Mouse (Mus musculus) left cerebral cortex, adult 9 months (tissue): ENCODE data around the gene Rnls.
"Not testable (repeated sequence)": the region's sequence is repeated elsewhere in the genome, so short reads cannot be mapped to it uniquely, and the experiment has no call there.

Experiments
- DNase-seq, 2 experiments: peaks; one replicate each; pipeline ENCODE4 v3.0.0; 2022; ENCODE audit warnings: low spot score in 2 of 2

Gene Rnls

GRCm38 (mm10) chr19:33391651-33392382, at the start of gene Rnls:
Rnls (minus strand) TSS chr19:33392295.
- peak; percentile 72 to 83 for DNase-seq

GRCm38 (mm10) chr19:33429457-33429856, 37.4 kb upstream of the Rnls start:
- DNase-seq, result no peak

- not testable (repeated sequence) for DNase-seq
Measured at GRCm38 (mm10) chr19:33419368-33419767, 27.3 kb upstream of the Rnls start.

- DNase-seq, result no peak
Measured at GRCm38 (mm10) chr19:33380825-33381224, 11.3 kb downstream of the Rnls start.

GRCm38 (mm10) chr19:33380386-33380785, 11.7 kb downstream of the Rnls start:
- no peak for DNase-seq

- no peak for DNase-seq
Measured at GRCm38 (mm10) chr19:33368808-33369207, 23.3 kb downstream of the Rnls start.

- peak in 1 of 2 experiments; percentile 78 for DNase-seq
Measured at GRCm38 (mm10) chr19:33366661-33367060, 25.4 kb downstream of the Rnls start.

GRCm38 (mm10) chr19:33357019-33357418, 35.1 kb downstream of the Rnls start:
- no peak for DNase-seq

GRCm38 (mm10) chr19:33340119-33340518, 52.0 kb downstream of the Rnls start:
- no peak for DNase-seq

GRCm38 (mm10) chr19:33326706-33327641, 65.1 kb downstream of the Rnls start:
- no peak for DNase-seq

- peak in 1 of 2 experiments; percentile 46 for DNase-seq
Measured at GRCm38 (mm10) chr19:33318785-33319184, 73.3 kb downstream of the Rnls start.

- DNase-seq, result peak in 1 of 2 experiments; percentile 29
Measured at GRCm38 (mm10) chr19:33317130-33317529, 75.0 kb downstream of the Rnls start.

GRCm38 (mm10) chr19:33299726-33300292, 92.3 kb downstream of the Rnls start:
- DNase-seq, result no peak

- DNase-seq, result no peak
Measured at GRCm38 (mm10) chr19:33296338-33296737, 95.8 kb downstream of the Rnls start.

- no peak for DNase-seq
Measured at GRCm38 (mm10) chr19:33282985-33283384, 109.1 kb downstream of the Rnls start.

- DNase-seq, result peak in 1 of 2 experiments; percentile 18
Measured at GRCm38 (mm10) chr19:33276421-33276820, 115.7 kb downstream of the Rnls start.

- no peak for DNase-seq
Measured at GRCm38 (mm10) chr19:33273676-33274075, 118.4 kb downstream of the Rnls start.

- no peak for DNase-seq
Measured at GRCm38 (mm10) chr19:33271571-33271970, 120.5 kb downstream of the Rnls start.

GRCm38 (mm10) chr19:33270231-33270630, 121.9 kb downstream of the Rnls start:
- DNase-seq, result no peak

- DNase-seq, result no peak
Measured at GRCm38 (mm10) chr19:33268044-33268443, 124.1 kb downstream of the Rnls start.

- DNase-seq, result no peak
Measured at GRCm38 (mm10) chr19:33265245-33265644, 126.8 kb downstream of the Rnls start.
